Mouse (Mus musculus) hindbrain, embryonic 16.5 days (tissue): Measurements from ENCODE around the gene Mphosph10. TPM values are rescaled to one million over a fixed set of nuclear protein-coding genes. Genes with fewer than 3 reads are reported as not detected.
A peak's percentile ranks its signal among the peaks of the same experiment; 100 is the strongest.

Experiments
- ATAC-seq: fragments of 200-750 bp; cut with Nextera tagmentation; 2 replicates; pipeline ENCODE4 v1.8.0; 2017; ENCODE audit warnings: moderate TSS enrichment, moderate library complexity
- H3K27ac ChIP-seq: fragments of 300-500 bp; sonication (generic); 2 replicates; pipeline ENCODE4 v1.5.1; 2014; ENCODE audit warnings: low read depth, mild to moderate bottlenecking, control low read depth, low read length, moderate library complexity
- H3K27me3 ChIP-seq: fragments of 300-500 bp; sonication (generic); replicated peaks from 2 replicates; pipeline ENCODE4 v1.6.1; 2014; ENCODE audit warnings: low read length; ENCODE audit not compliant: control insufficient read depth, insufficient read depth
- H3K36me3 ChIP-seq: fragments of 300-500 bp; sonication (generic); 2 replicates; pipeline ENCODE4 v1.6.1; 2014; ENCODE audit warnings: mild to moderate bottlenecking, low read length, moderate library complexity, mixed read lengths; ENCODE audit not compliant: control insufficient read depth, insufficient read depth
- H3K4me1 ChIP-seq: fragments of 300-500 bp; sonication (generic); 2 replicates; pipeline ENCODE4 v1.6.1; 2014; ENCODE audit warnings: low read depth, low read length; ENCODE audit not compliant: control insufficient read depth, insufficient read depth
- H3K4me2 ChIP-seq: fragments of 300-500 bp; sonication (generic); 2 replicates; pipeline ENCODE4 v1.6.1; 2014; ENCODE audit warnings: mild to moderate bottlenecking, low read length, control low read depth, moderate library complexity
- H3K4me3 ChIP-seq: fragments of 300-500 bp; sonication (generic); 2 replicates; pipeline ENCODE4 v1.5.1; 2014; ENCODE audit warnings: mild to moderate bottlenecking, low read length, control low read depth, moderate library complexity
- H3K9ac ChIP-seq: fragments of 300-500 bp; sonication (generic); 2 replicates; pipeline ENCODE4 v1.6.1; 2014; ENCODE audit warnings: low read depth, mild to moderate bottlenecking, control low read depth, low read length, moderate library complexity
- H3K9me3 ChIP-seq: fragments of 300-500 bp; sonication (generic); 2 replicates; pipeline ENCODE4 v1.6.1; 2014; ENCODE audit warnings: mild to moderate bottlenecking, low read length, moderate library complexity; ENCODE audit not compliant: control insufficient read depth
- WGBS: fragments of 180-500 bp; shearing (Covaris S2); extraction: QIAGEN DNeasy Blood & Tissue Kit; methylation state at CpG from one replicate; pipeline ENCODE4 v1.1.7; 2014; 5-methylcytosine and 5-hydroxymethylcytosine counted together
- polyA plus RNA-seq: library from polyadenylated mRNA; unstranded; fragments of >200 nt; fragmentation: Nextera tagmentation; extraction: Ambion mirVana; gene quantifications from 2 replicates; pipeline ENCODE4 v1.2.1, GENCODE M21; 2015

Gene Mphosph10
- polyA plus RNA-seq, 1 experiment from 2014 or later: 22.8 TPM

- H3K4me1 ChIP-seq: no peaks in the 10 kb centered on the region
- 0 out of 2 replicates have a peak, but pooled peaks cover 4% of the 10 kb centered on the region for H3K36me3 ChIP-seq
- H3K4me3 ChIP-seq: no peak overlapping the region
- WGBS: 19% methylated on average over 1 of the region's 1 CpGs
- no peaks in the 10 kb centered on the region for H3K27me3 ChIP-seq
- H3K9me3 ChIP-seq: no peaks in the 10 kb centered on the region
- ATAC-seq: peak; percentile 68
- H3K27ac ChIP-seq: no peak overlapping the region
- no peak overlapping the region for H3K9ac ChIP-seq
- no peak overlapping the region for H3K4me2 ChIP-seq
Measured at GRCm38 (mm10) chr7:64326892-64327291, 65.2 kb downstream of the Mphosph10 start.

Other genes with a start within 250 kb of the Mphosph10 start
- 0.19 and 0.22 TPM in 2 replicates for gene Trpm1, start 238.4 kb downstream of the Mphosph10 start, polyA plus RNA-seq
- 10.4 and 12.2 TPM in 2 replicates for gene Mtmr10, start 104.6 kb downstream of the Mphosph10 start, polyA plus RNA-seq
- gene Fan1, start 18.2 kb downstream of the Mphosph10 start, polyA plus RNA-seq: 5.5 and 5.7 TPM in 2 replicates
- 51.2 and 67.9 TPM in 2 replicates for gene Mcee, start 339 bp upstream of the Mphosph10 start, polyA plus RNA-seq
- 173 and 186 TPM in 2 replicates for gene Apba2, start 109.4 kb upstream of the Mphosph10 start, polyA plus RNA-seq